Mouse (Mus musculus) layer of hippocampus, postnatal 10 days (tissue): ENCODE measurements around the gene Tchh. TPM values are rescaled to one million over a fixed set of nuclear protein-coding genes. Genes with fewer than 3 reads are reported as not detected.
"Not testable (repeated sequence)": the region's sequence is repeated elsewhere in the genome, so short reads cannot be mapped to it uniquely, and the experiment has no call there.

Source experiments
- DNase-seq, 2 experiments: peaks; one replicate each; pipeline ENCODE4 v3.0.0; 2021; ENCODE audit warnings: low spot score in 2 of 2
- long read RNA-seq: library from polyadenylated mRNA; stranded (forward); transcript quantifications from one replicate; pipeline ENCODE4 v2.0.0, GENCODE M21; 2023
- total RNA-seq, 2 experiments: library from RNA; stranded (reverse); gene quantifications; 2 replicates each; pipeline ENCODE4 v1.2.3; 2021

Gene Tchh
- total RNA-seq = 1 to 10 TPM; 1.4 to 1.6 TPM
- long read RNA-seq, partial matches to known transcripts = 0 of 1 reads
- long read RNA-seq, other reads (novel, unspliced or antisense) = 1 of 1 reads

DNA sequence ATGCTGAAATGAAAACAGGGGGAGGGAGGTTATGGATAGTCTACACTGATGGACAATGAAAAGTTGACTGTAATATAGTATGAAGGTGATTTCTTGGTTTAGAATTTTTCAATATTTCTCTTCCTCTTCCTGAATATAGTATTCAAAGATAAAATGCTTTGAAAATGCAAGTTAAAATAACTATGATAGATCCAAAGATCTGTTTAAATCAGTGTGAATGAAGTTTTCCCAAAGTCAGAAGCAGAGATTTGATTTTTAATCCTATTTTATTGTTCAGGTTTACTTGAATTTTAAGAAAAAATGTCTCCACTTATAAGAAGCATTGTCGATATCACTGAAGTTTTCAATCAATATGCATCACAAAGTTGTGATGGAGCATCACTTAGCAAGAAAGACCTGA, at the start of gene Tchh:
Tchh (plus strand) TSS at position 301 of the 400 bp plus-strand sequence.
- no peak for DNase-seq

DNA sequence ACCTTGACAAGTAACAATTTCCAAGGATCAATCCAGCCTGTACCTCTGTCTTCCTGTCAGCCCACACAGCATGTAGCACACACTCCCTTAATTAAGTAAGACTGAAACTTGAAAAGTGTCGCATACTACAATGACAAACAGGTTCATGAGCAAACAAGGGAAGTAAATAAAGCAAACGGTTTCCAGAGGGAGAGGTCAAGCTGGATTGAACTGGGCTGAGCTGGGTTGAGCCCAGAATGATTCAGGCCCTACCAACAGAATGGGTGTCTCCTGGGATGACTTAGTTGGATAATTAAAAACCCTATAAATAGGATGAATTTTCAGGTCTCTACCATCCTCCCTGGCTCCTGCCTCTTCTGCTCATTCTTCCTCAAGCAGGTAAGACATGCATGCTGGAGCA, 48.8 kb upstream of the Tchh start, which contains the start of gene Rptn:
Rptn (plus strand) TSS at position 334 of the 400 bp plus-strand sequence.
- DNase-seq = no peak

- no peak for DNase-seq
Measured at GRCm38 (mm10) chr3:93403936-93404335, 38.2 kb upstream of the Tchh start.

DNA sequence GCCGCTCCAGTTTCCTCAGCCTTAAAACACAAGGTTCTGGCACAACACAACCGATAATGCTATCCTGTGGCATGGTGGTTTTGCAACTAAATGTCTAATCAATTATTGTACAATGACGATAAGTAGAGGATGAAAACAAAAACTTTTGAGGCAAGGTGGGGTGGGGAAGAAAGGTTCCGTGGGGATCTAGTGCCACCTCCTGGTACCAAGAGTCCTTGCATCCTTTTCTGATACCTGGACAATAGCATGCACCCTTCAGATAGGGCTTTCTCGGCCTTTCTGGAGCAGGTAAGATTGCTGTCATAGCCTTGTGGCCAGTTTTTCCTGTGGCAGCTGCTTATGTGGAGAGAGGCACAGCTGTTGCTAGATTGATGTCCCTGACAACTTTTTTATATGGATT, 35.1 kb upstream of the Tchh start:
- DNase-seq = peak; percentile 15 to 37

- DNase-seq = no peak
Measured at GRCm38 (mm10) chr3:93411905-93412304, 30.2 kb upstream of the Tchh start.

DNA sequence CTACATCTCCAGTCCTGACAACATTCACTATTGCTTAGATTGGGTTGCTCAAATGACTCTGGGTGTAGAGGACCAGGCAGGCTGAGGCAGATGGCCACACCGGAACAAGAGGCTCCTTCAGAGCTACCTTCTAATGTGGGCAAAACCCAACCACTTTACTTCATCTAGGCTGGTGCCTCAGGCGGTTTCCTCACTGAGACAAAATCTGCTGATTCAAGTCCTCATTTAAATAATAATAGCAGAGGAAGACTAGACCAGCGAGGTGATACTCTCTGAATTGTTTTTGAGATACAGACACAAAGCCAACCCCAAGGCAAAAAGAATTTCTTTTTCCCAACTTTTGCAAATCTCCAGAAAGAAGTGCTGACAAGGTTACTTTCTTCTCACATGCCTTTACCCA, 10.5 kb upstream of the Tchh start:
- no peak for DNase-seq

DNA sequence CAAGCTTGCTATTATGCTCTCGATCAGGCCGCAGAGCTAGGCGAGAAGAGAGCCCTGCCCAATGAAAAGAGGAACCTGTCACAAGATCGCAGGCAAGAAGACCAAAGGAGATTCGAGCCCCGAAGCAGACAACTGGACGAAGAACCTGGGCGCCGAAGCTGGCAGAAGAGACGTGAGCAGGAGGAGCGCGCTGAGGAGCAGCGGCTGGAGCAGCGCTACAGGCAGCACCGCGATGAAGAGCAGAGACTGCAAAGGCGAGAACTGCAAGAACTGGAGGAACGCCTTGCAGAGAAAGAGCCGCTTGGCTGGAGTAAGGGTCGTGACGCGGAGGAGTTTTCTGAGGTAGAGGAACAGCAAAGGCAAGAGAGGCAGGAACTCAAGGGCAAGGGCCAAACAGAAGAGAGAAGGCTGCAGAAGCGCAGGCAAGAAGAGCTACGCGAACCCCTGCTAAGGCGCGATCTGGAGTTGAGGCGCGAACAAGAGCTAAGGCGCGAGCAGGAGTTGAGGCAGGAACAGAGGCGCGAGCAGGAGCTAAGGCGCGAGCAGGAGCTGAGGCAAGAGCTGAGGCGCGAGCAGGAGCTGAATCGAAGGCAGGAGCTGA, 1.5 kb downstream of the Tchh start:
- peak; percentile 9 to 27 for DNase-seq

DNA sequence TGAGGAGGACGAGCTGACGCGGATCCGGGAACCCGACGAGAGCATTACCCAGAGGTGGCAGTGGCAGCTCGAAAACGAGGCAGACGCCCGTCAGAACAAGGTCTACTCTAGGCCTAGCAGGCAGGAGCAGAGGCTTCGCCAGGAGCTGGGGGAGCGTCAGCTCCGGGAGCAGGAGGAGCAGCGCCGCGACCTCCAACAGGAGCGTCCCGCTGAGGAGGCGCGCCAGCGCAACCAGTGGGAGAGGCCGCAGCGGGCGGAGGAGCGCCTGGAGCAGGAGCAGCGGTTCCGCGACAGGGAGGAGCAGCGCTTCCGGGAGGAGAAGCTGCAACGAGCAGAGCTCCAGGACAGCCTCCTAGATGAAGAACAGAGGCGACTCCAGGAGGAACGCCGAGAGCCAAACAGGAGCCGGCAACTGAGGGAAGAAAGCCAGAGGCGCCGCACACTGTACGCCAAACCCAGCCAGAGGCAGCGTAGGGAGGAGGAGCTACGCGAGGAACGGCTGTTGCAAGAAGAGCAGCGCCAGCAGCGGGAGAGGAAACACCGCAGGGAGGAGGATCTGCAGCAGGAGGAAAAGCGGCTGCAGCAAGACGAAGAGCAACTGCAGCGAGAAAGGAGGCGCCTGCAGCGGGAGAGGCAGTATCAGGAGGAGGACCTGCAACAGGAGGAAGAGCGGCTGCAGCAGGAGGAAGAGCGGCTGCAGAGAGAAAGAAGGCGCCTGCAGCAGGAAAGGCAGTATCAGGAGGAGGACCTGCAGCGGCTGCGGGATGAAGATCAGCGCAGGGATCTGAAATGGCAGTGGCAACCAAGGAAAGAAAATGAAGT, 2.4 kb downstream of the Tchh start:
- DNase-seq = peak; percentile 56 to 63

GRCm38 (mm10) chr3:93445165-93445705, 3.1 kb downstream of the Tchh start:
- peak; percentile 8 to 14 for DNase-seq

DNA sequence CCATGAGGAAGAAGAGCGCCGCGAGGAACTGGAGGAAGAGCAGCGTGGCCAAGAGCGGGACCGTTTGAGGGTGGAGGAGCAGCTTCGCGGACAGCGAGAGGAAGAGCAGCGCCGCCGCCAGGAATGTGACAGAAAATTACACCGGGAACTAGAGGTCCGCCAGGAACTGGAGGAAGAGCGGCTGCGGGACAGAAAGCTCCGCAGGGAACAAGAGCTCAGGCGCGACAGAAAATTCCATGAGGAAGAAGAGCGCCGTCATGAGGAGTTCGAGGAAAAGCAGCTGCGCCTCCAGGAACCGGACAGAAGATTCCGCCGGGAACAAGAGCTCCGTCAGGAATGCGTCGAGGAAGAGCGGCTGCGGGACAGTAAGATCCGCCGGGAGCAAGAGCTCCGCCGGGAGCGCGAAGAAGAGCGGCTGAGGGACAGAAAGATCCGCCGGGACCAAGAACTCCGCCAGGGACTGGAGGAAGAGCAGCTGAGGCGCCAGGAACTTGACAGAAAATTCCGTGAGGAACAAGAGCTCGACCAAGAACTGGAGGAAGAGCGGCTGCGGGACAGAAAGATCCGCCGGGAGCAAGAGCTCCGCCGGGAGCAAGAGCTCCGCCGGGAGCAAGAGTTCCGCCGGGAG, 4.1 kb downstream of the Tchh start:
- peak; percentile 8 to 21 for DNase-seq

DNA sequence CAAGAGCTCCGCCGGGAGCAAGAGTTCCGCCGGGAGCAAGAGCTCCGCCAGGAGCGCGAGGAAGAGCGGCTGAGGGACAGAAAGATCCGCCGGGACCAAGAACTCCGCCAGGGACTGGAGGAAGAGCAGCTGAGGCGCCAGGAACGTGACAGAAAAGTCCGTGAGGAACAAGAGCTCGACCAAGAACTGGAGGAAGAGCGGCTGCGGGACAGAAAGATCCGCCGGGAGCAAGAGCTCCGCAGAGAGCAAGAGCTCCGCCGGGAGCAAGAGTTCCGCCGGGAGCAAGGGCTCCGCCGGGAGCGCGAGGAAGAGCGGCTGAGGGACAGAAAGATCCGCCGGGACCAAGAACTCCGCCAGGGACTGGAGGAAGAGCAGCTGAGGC, 4.6 kb downstream of the Tchh start:
- DNase-seq = not testable (repeated sequence)

- DNase-seq = peak; percentile 36 to 60
Measured at GRCm38 (mm10) chr3:93447138-93447841, 5.2 kb downstream of the Tchh start.

- DNase-seq = no peak
Measured at GRCm38 (mm10) chr3:93466556-93466955, 24.4 kb downstream of the Tchh start.

- DNase-seq = no peak
Measured at GRCm38 (mm10) chr3:93467130-93467529, 25.0 kb downstream of the Tchh start.

- no peak for DNase-seq
Measured at GRCm38 (mm10) chr3:93468561-93468960, 26.4 kb downstream of the Tchh start, which contains the start of gene Tchhl1. Gene Tchhl1, plus strand, starts transcription at chr3:93468754.

DNA sequence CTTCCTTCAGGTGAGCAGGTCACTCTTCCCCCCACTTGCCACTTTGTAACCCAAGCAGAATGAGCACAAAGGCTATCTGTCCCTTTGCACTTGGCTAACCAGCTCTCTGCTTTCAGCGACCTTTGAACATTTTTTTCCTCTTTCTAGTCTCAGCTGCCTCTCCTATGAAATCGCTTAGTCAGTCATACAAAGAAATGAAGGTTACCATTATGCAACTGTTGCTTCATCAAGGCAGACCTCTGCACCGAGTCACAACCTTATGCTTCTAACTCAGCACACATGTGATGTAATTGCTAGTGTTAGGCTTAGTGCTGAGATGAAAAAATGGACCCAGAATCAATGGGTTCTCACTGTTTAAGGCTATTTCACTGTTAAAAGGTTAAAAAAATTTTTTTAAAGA, 27.5 kb downstream of the Tchh start:
- no peak for DNase-seq

GRCm38 (mm10) chr3:93480053-93480452, 37.9 kb downstream of the Tchh start:
- no peak for DNase-seq

GRCm38 (mm10) chr3:93481982-93482616, 40.0 kb downstream of the Tchh start:
- no peak for DNase-seq

DNA sequence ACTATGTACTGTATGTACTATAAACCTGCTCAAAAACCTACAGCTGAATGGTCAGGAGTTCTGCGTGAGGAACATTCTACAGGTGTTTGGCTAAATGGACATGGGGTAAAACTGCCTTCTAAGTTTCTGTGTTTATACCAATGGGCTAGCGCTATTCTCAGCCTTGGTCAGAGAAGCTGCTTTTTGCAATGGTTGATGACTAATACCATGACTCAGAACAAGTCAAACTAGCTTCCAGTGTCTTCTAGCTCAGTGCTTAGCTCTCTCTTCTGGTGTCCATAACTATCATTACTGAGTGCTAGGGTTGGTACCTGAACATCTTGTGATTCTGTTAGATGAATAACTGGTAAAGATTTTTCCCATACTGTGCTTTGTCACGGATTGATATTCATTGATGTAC, 43.5 kb downstream of the Tchh start:
- no peak for DNase-seq

DNA sequence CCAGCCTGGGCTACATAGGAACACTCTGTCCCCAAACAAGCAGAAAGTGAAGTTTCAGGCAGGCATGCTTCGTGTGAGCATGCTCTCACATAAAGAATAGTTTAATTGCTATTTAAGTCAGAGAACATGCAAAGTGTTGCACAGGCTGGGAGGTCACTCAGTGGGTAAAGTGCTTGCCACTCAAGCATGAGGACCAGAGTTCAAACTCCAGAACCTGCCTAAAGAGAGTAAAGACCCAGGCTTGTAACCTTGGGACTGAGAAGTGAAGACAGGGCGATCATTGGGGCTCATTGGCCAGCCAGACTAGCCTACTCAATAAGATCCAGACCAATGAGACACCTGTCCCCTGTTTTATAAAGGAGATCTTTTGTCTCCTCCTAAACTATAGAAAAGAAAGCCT, 46.4 kb downstream of the Tchh start:
- DNase-seq = no peak

GRCm38 (mm10) chr3:93492176-93492575, 50.0 kb downstream of the Tchh start:
- DNase-seq = no peak
